ENCODE assay signal across 8 mouse cellular contexts in genomic region chr8:47413524-47414257, GRCm38 (mm10). TPM values are rescaled to one million over a fixed set of nuclear protein-coding genes. Genes with fewer than 3 reads are reported as not detected.
DNase-seq lines count a peak whose midpoint lies in the region; ATAC-seq lines count a peak whose summit lies in the region.

No protein-coding gene starts in this region.

- peak overlapping the region; percentile 62 for H3K4me3 ChIP-seq in hindbrain, embryonic 14.5 days (replicated peaks; ENCODE audit: low read length)
- peak overlapping the region; percentile 83 for H3K4me3 ChIP-seq in lung, embryonic 16.5 days (ENCODE audit: low read length)

- WGBS in hindbrain, embryonic 14.5 days: under 1% methylated on average over 45 of the region's 46 CpGs
- 0% methylated on average over 46 of the region's 46 CpGs for WGBS in lung, embryonic 16.5 days

- peak overlapping the region; percentile 97 for H3K4me2 ChIP-seq in hindbrain, embryonic 14.5 days (replicated peaks)
- peak overlapping the region; percentile 92 for H3K4me2 ChIP-seq in lung, embryonic 16.5 days (ENCODE audit: low read depth, low read length)

- H3K27ac ChIP-seq in hindbrain, embryonic 14.5 days: no peak overlapping the region
- H3K27ac ChIP-seq in lung, embryonic 16.5 days (ENCODE audit: low read length): peak overlapping the region; percentile 93

- H3K27me3 ChIP-seq in hindbrain, embryonic 14.5 days (ENCODE audit: control insufficient read depth, insufficient read depth, low read length): peaks cover 69% of the 10 kb centered on the region
- peaks cover 39% of the 10 kb centered on the region for H3K27me3 ChIP-seq in lung, embryonic 16.5 days (ENCODE audit: control insufficient read depth, insufficient read depth, low read depth, low read length)

- peaks cover 14% of the 10 kb centered on the region for H3K4me1 ChIP-seq in hindbrain, embryonic 14.5 days (replicated peaks; ENCODE audit: control insufficient read depth, insufficient read depth, low read length)
- peaks cover 10% of the 10 kb centered on the region for H3K4me1 ChIP-seq in lung, embryonic 16.5 days (replicated peaks; ENCODE audit: control insufficient read depth, insufficient read depth, low read length)

- H3K9ac ChIP-seq in hindbrain, embryonic 14.5 days: peak overlapping the region; percentile 57
- H3K9ac ChIP-seq in lung, embryonic 16.5 days (ENCODE audit: low read length): peak overlapping the region; percentile 78

- peak; percentile 66 for ATAC-seq in hindbrain, embryonic 14.5 days (ENCODE audit: low FRiP score)
- peak; percentile 80 for ATAC-seq in lung, embryonic 16.5 days (ENCODE audit: low read depth)
- ATAC-seq in inflammation-experienced regulatory T-cells, adult 6 months: no peak

- peak; percentile 65 for DNase-seq in Muller cell, postnatal 12 days (ENCODE audit: inconsistent ontology term)
- peak; percentile 73 to 82 for DNase-seq in cerebellum, postnatal 10 days
- DNase-seq in frontal cortex, postnatal 25 days (ENCODE audit: low spot score in 2 of 2): peak; percentile 34 to 43
- no peak for DNase-seq in hindbrain, embryonic 14.5 days (ENCODE audit: low spot score)
- peak; percentile 67 to 75 for DNase-seq in layer of hippocampus, postnatal 36 days
- DNase-seq in retina, postnatal 1 day: peak; percentile 62

- H3K36me3 ChIP-seq in hindbrain, embryonic 14.5 days (replicated peaks; ENCODE audit: control insufficient read depth, insufficient read depth): no peaks in the 10 kb centered on the region
- H3K36me3 ChIP-seq in lung, embryonic 16.5 days (ENCODE audit: control insufficient read depth, insufficient read depth, low read length): no peaks in the 10 kb centered on the region

- H3K9me3 ChIP-seq in hindbrain, embryonic 14.5 days (ENCODE audit: control insufficient read depth, low read length): no peaks in the 10 kb centered on the region
- no peaks in the 10 kb centered on the region for H3K9me3 ChIP-seq in lung, embryonic 16.5 days (ENCODE audit: control insufficient read depth, low read length)

RNA-seq across cellular contexts. Expression of gene Stox2, which starts 32.5 kb away (rescaled TPM):
- 39.9 and 46.5 TPM in 2 replicates for polyA plus RNA-seq in hindbrain, embryonic 14.5 days (2014; fragmentation: Nextera tagmentation; extraction: Ambion mirVana)
- total RNA-seq in layer of hippocampus, postnatal 36 days (2021): 10 to 100 TPM; 82.8 to 93.3 TPM
- 10.7 and 11.6 TPM in 2 replicates for polyA plus RNA-seq in lung, embryonic 16.5 days (2015; fragmentation: Nextera tagmentation; extraction: Ambion mirVana)
- under 1 TPM in 1 of 3 experiments, not detected in 2; 0.18 TPM for polyA plus RNA-seq in inflammation-experienced regulatory T-cells, adult 6 months (2017; shearing (Covaris generic))
